Mouse (Mus musculus) midbrain, embryonic 14.5 days (tissue): ENCODE data around the gene Gm49776. TPM values are rescaled to one million over a fixed set of nuclear protein-coding genes. Genes with fewer than 3 reads are reported as not detected.
"Not testable (repeated sequence)": the region's sequence is repeated elsewhere in the genome, so short reads cannot be mapped to it uniquely, and the experiment has no call there.

Experiments
- ATAC-seq: fragments of 200-750 bp; cut with Nextera tagmentation; 2 replicates; pipeline ENCODE4 v1.8.0; 2017; ENCODE audit warnings: moderate number of reproducible peaks, moderate library complexity; ENCODE audit not compliant: low FRiP score, low TSS enrichment
- DNase-seq: peaks from one replicate; pipeline ENCODE4 v3.0.0-alpha.2; 2015
- H3K27ac ChIP-seq: fragments of 300-500 bp; sonication (generic); replicated peaks from 2 replicates; pipeline ENCODE4 v1.5.1; 2014; ENCODE audit warnings: mild to moderate bottlenecking, low read depth, low read length, moderate library complexity
- H3K27me3 ChIP-seq: fragments of 300-500 bp; sonication (generic); 2 replicates; pipeline ENCODE4 v1.6.1; 2014; ENCODE audit warnings: low read length, control low read depth, mixed read lengths; ENCODE audit not compliant: control insufficient read depth, insufficient read depth
- H3K36me3 ChIP-seq: fragments of 300-500 bp; sonication (generic); 2 replicates; pipeline ENCODE4 v1.6.1; 2014; ENCODE audit warnings: low read length, control low read depth; ENCODE audit not compliant: control insufficient read depth, insufficient read depth
- H3K4me1 ChIP-seq: fragments of 300-500 bp; sonication (generic); 2 replicates; pipeline ENCODE4 v1.6.1; 2014; ENCODE audit warnings: mild to moderate bottlenecking, antibody characterized with exemption, low read length, control low read depth; ENCODE audit not compliant: control insufficient read depth, insufficient read depth
- H3K4me2 ChIP-seq: fragments of 300-500 bp; sonication (generic); 2 replicates; pipeline ENCODE4 v1.6.1; 2014; ENCODE audit warnings: mild to moderate bottlenecking, low read length, moderate library complexity
- H3K4me3 ChIP-seq: fragments of 300-500 bp; sonication (generic); replicated peaks from 2 replicates; pipeline ENCODE4 v1.5.1; 2014; ENCODE audit warnings: low read depth, low read length
- H3K9ac ChIP-seq: fragments of 300-500 bp; sonication (generic); replicated peaks from 2 replicates; pipeline ENCODE4 v1.6.1; 2014; ENCODE audit warnings: mild to moderate bottlenecking, low read length, moderate library complexity
- H3K9me3 ChIP-seq: fragments of 300-500 bp; sonication (generic); 2 replicates; pipeline ENCODE4 v1.6.1; 2016; ENCODE audit warnings: low read length, control low read depth, mixed read lengths; ENCODE audit not compliant: control insufficient read depth
- WGBS: fragments of 180-500 bp; shearing (Covaris S2); extraction: QIAGEN DNeasy Blood & Tissue Kit; methylation state at CpG from one replicate; pipeline ENCODE4 v1.1.7; 2014; 5-methylcytosine and 5-hydroxymethylcytosine counted together
- microRNA counts: library from miRNA; unstranded; fragments of <30 nt; microRNA quantifications from one replicate; lab custom pipeline; 2016
- microRNA-seq: library from miRNA; unstranded; fragments of <30 nt; microRNA quantifications from one replicate; pipeline ENCODE4, GENCODE M21; 2016
- polyA plus RNA-seq: library from polyadenylated mRNA; unstranded; fragments of >200 nt; fragmentation: Nextera tagmentation; extraction: Ambion mirVana; gene quantifications from 2 replicates; pipeline ENCODE4 v1.2.1, GENCODE M21; 2014

The Gm49776 gene
- polyA plus RNA-seq, 1 experiment from 2014 or later = 3.3 TPM

- ATAC-seq (no peak), DNase-seq (no peak)
- H3K27me3 ChIP-seq = no peaks in the 10 kb centered on the region; the same call in 1 of the 2 replicates
- no peaks in the 10 kb centered on the region for H3K36me3 ChIP-seq
- no peaks in the 10 kb centered on the region for H3K9me3 ChIP-seq
- no peak overlapping the region for H3K4me2 ChIP-seq
- no peak overlapping the region for H3K9ac ChIP-seq
- no peak overlapping the region for H3K4me3 ChIP-seq
- peaks cover 25% of the 10 kb centered on the region for H3K4me1 ChIP-seq
- 86% methylated on average over 2 of the region's 2 CpGs for WGBS
- H3K27ac ChIP-seq = no peak overlapping the region
Measured at GRCm38 (mm10) chr16:18200062-18200461, 58.1 kb downstream of the Gm49776 start.

GRCm38 (mm10) chr16:18198365-18199098, 59.6 kb downstream of the Gm49776 start:
- ATAC-seq = peak; percentile 52; the same call in 1 of the 2 replicates
- no peaks in the 10 kb centered on the region for H3K27me3 ChIP-seq
- peaks cover 34% of the 10 kb centered on the region for H3K4me1 ChIP-seq
- DNase-seq = peak; percentile 54
- H3K36me3 ChIP-seq = no peaks in the 10 kb centered on the region
- H3K9me3 ChIP-seq = no peaks in the 10 kb centered on the region
- 36% methylated on average over 10 of the region's 10 CpGs for WGBS
- H3K4me3 ChIP-seq = no peak overlapping the region
- H3K9ac ChIP-seq = peak overlapping the region; percentile 31; the same call in 1 of the 2 replicates
- no peak overlapping the region for H3K4me2 ChIP-seq
- peak overlapping the region; percentile 60 for H3K27ac ChIP-seq

GRCm38 (mm10) chr16:18197881-18198280, 60.2 kb downstream of the Gm49776 start:
- ATAC-seq (no peak), DNase-seq (no peak)
- Histone ChIP-seq H3K4me2 (no peak overlapping the region), H3K9ac (no peak overlapping the region; the same call in 1 of the 2 replicates), H3K4me1 (peaks cover 34% of the 10 kb centered on the region), H3K4me3 (no peak overlapping the region), H3K27me3 (no peaks in the 10 kb centered on the region), H3K27ac (no peak overlapping the region), H3K36me3 (no peaks in the 10 kb centered on the region), H3K9me3 (no peaks in the 10 kb centered on the region)
- WGBS = 86% methylated on average over 6 of the region's 6 CpGs

- H3K27me3 ChIP-seq, H3K27ac ChIP-seq, H3K9me3 ChIP-seq, H3K4me2 ChIP-seq, DNase-seq, H3K4me3 ChIP-seq, H3K36me3 ChIP-seq, H3K9ac ChIP-seq, ATAC-seq: not testable (repeated sequence)
- peaks cover 34% of the 10 kb centered on the region for H3K4me1 ChIP-seq
- WGBS = 57% methylated on average over 3 of the region's 3 CpGs
Measured at GRCm38 (mm10) chr16:18195561-18195960, 62.6 kb downstream of the Gm49776 start.

MicroRNA genes within 50 kb of the gene (microRNA counts, 519-probe panel; counts per million panel counts)
- microRNA mmu-miR-1306 (lab: Ali Mortazavi, UCI) = not detected

Small RNAs within 50 kb of the gene (microRNA-seq; reads per million reads assigned to microRNA genes)
- gene Gm24572 = 1.2 reads per million
- 323 reads per million, percentile 68 among the genes with 10 or more reads in this experiment for gene Mir1306

Other genes with a start within 250 kb of the Gm49776 start
- 157 and 187 TPM in 2 replicates for gene Dgcr6, start 205.5 kb downstream of the Gm49776 start, polyA plus RNA-seq
- gene Prodh, start 168.1 kb downstream of the Gm49776 start, polyA plus RNA-seq = 3.3 and 4.0 TPM in 2 replicates
- gene Rtn4r, start 130.7 kb downstream of the Gm49776 start, polyA plus RNA-seq = 18.6 and 28.6 TPM in 2 replicates
- gene Ccdc188, start 40.4 kb downstream of the Gm49776 start, polyA plus RNA-seq = not detected in 2 replicates
- 13.8 and 13.9 TPM in 2 replicates for gene Zdhhc8, start 23.2 kb downstream of the Gm49776 start, polyA plus RNA-seq
- gene Trmt2a, start 9.6 kb downstream of the Gm49776 start, polyA plus RNA-seq = 80.2 and 81.3 TPM in 2 replicates
- 451 and 457 TPM in 2 replicates for gene Ranbp1, start 9.6 kb downstream of the Gm49776 start, polyA plus RNA-seq
- gene Dgcr8, start 30.9 kb upstream of the Gm49776 start, polyA plus RNA-seq = 32.7 and 40.0 TPM in 2 replicates
- 70.0 TPM in 2 replicates for gene Tango2, start 89.8 kb upstream of the Gm49776 start, polyA plus RNA-seq
- gene Arvcf, start 89.9 kb upstream of the Gm49776 start, polyA plus RNA-seq = 70.2 and 70.4 TPM in 2 replicates
- 24.9 and 28.7 TPM in 2 replicates for gene Txnrd2, start 168.1 kb upstream of the Gm49776 start, polyA plus RNA-seq
- 79.9 and 81.3 TPM in 2 replicates for gene Comt, start 168.5 kb upstream of the Gm49776 start, polyA plus RNA-seq
- gene Gnb1l, start 240.4 kb upstream of the Gm49776 start, polyA plus RNA-seq = 14.8 and 15.9 TPM in 2 replicates
- 3.6 and 4.1 TPM in 2 replicates for gene Rtl10, start 240.6 kb upstream of the Gm49776 start, polyA plus RNA-seq